Mouse (Mus musculus) C2C12 (cell line): ENCODE results near the gene Foxr2.

ENCODE experiments used
- CEBPB ChIP-seq: IDR thresholded peaks from one replicate; pipeline ENCODE4 v1.6.1; 2011; ENCODE audit warnings: low read depth, mild to moderate bottlenecking, control low read depth, moderate library complexity
- CTCF ChIP-seq: IDR thresholded peaks from one replicate; pipeline ENCODE4 v1.5.1; 2011; ENCODE audit not compliant: control insufficient read depth, insufficient read depth, insufficient read length
- MYOG ChIP-seq: IDR thresholded peaks from one replicate; pipeline ENCODE4 v1.6.1; 2011; ENCODE audit not compliant: control insufficient read depth, insufficient read length; ENCODE audit errors: extremely low read depth

GRCm38 (mm10) chrX:153155322-153155721 lies 36.7 kb downstream of the Foxr2 start:
- TF ChIP-seq CTCF (no peak), CEBPB (no peak), MYOG (no peak)
